Mouse (Mus musculus) liver, postnatal 0 days (tissue): ENCODE results near the gene Hspg2.

Experiments
- CTCF ChIP-seq: sonication (generic); IDR thresholded peaks from 2 replicates; pipeline ENCODE4 v1.5.1; 2016; ENCODE audit warnings: antibody characterized with exemption, low read depth
- EP300 ChIP-seq: IDR thresholded peaks from 2 replicates; pipeline ENCODE4 v1.6.1; 2016; ENCODE audit warnings: antibody characterized with exemption, low read depth, mild to moderate bottlenecking

DNA sequence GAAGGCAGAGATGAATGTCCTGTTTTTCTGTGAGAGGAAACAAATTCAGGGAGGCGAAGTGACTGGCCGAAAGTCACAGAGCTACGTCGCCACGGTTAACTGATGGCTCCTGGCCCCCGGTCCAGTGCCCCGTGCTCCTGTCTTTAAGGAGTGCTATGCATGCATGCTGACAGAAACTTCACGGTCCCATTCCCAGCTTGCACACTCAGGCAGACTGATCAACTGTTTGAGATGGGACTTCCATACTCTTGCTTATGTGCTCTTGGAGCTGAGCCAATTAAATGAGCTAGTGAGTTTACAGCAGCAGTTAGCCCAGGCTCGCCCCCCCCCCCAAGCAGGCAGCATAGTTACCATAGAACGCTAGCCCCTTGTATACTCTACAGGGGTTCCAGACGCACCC is 19.5 kb downstream of the Hspg2 start:
- TF ChIP-seq EP300 (no peak), CTCF (no peak)
